Comparison of ENCODE assay signal across 17 mouse cellular contexts in genomic region chr6:52265913-52266665, GRCm38 (mm10). TPM values are rescaled to one million over a fixed set of nuclear protein-coding genes. Genes with fewer than 3 reads are reported as not detected.
A peak's percentile ranks its signal among the peaks of the same experiment; 100 is the strongest.
DNase-seq lines count a peak whose midpoint lies in the region; ATAC-seq and TF ChIP-seq lines count a peak whose summit lies in the region.
"Had no signal": no experiment of that assay in that cellular context is flagged by ENCODE, and none has a peak within 500 bp of the region (broad histone marks: within the 10 kb centered on the region; RNA-seq: fewer than 3 reads in every experiment).

No protein-coding gene starts in this region.

- TF ChIP-seq CTCF in thymus, adult 2 months (IDR thresholded peaks at IDR 0.05; ENCODE audit: borderline replicate concordance, control insufficient read depth, extremely low read depth, insufficient read depth, low read length, poor library complexity): no peak

- no peak for ATAC-seq in intestine, embryonic 14.5 days (replicated peaks; ENCODE audit: low FRiP score, low TSS enrichment, low read depth)
- no peak for ATAC-seq in intestine, embryonic 16.5 days
- no peak for ATAC-seq in limb, embryonic 12.5 days (ENCODE audit: insufficient number of reproducible peaks, insufficient read depth, low FRiP score, low TSS enrichment, low read depth)
- ATAC-seq in erythroblast, adult 5-6 weeks (replicated peaks; ENCODE audit: low FRiP score, poor library complexity, severe bottlenecking): no peak
- ATAC-seq in frontal cortex, adult (ENCODE audit: low TSS enrichment): no peak
- ATAC-seq: intestine, embryonic 15.5 days had no signal

- no peaks in the 10 kb centered on the region for H3K36me3 ChIP-seq in intestine, embryonic 14.5 days (ENCODE audit: control insufficient read depth, insufficient read depth, low read length)
- no peaks in the 10 kb centered on the region for H3K36me3 ChIP-seq in intestine, embryonic 16.5 days (ENCODE audit: control insufficient read depth, insufficient read depth, low read length)
- H3K36me3 ChIP-seq in thymus, adult 2 months (ENCODE audit: control insufficient read depth, insufficient read depth, low read length): no peaks in the 10 kb centered on the region
- no peaks in the 10 kb centered on the region for H3K36me3 ChIP-seq in limb, embryonic 12.5 days
- H3K36me3 ChIP-seq: intestine, embryonic 15.5 days; neural tube, embryonic 12.5 days had no signal

- peak; percentile 80 for DNase-seq in intestine, embryonic 14.5 days (ENCODE audit: low spot score)
- peak; percentile 14 for DNase-seq in thymus, postnatal 4 days
- no peak for DNase-seq in thymus, adult 2 months
- DNase-seq: lung, postnatal 10 days had no signal

- no peak for TF ChIP-seq POLR2A in thymus, adult 2 months (IDR thresholded peaks at IDR 0.05; ENCODE audit: control insufficient read depth, extremely low read depth, insufficient read depth, low read length, poor library complexity)

- no peak overlapping the region for H3K4me3 ChIP-seq in intestine, embryonic 14.5 days (ENCODE audit: low read depth, low read length)
- no peak overlapping the region for H3K4me3 ChIP-seq in intestine, embryonic 16.5 days (ENCODE audit: low read length)
- no peak overlapping the region for H3K4me3 ChIP-seq in thymus, adult 2 months (ENCODE audit: control insufficient read depth, insufficient read depth, low read length)
- peak overlapping the region; percentile 99 for H3K4me3 ChIP-seq in limb, embryonic 12.5 days (replicated peaks)
- H3K4me3 ChIP-seq: erythroblast, embryonic 14.5 days; intestine, embryonic 15.5 days; neural tube, embryonic 12.5 days had no signal

- peaks cover 97% of the 10 kb centered on the region for H3K27me3 ChIP-seq in intestine, embryonic 14.5 days (replicated peaks; ENCODE audit: control insufficient read depth, insufficient read depth, low read length)
- peaks cover 85% of the 10 kb centered on the region for H3K27me3 ChIP-seq in intestine, embryonic 16.5 days (replicated peaks; ENCODE audit: control insufficient read depth, insufficient read depth, low read length)
- peaks cover 48% of the 10 kb centered on the region for H3K27me3 ChIP-seq in thymus, adult 2 months (ENCODE audit: control insufficient read depth, insufficient read depth, low read length)
- peaks cover 74% of the 10 kb centered on the region for H3K27me3 ChIP-seq in limb, embryonic 12.5 days

- WGBS in intestine, embryonic 14.5 days: 3% methylated on average over 19 of the region's 19 CpGs
- 3% methylated on average over 19 of the region's 19 CpGs for WGBS in intestine, embryonic 16.5 days
- 9% methylated on average over 19 of the region's 19 CpGs for WGBS in thymus, adult 2 months
- under 1% methylated on average over 19 of the region's 19 CpGs for WGBS in limb, embryonic 12.5 days

- 0 out of 2 replicates have a peak, but pooled peaks cover 4% of the 10 kb centered on the region for H3K4me1 ChIP-seq in intestine, embryonic 14.5 days (replicated peaks; ENCODE audit: control insufficient read depth, insufficient read depth, low read length)
- no peaks in the 10 kb centered on the region for H3K4me1 ChIP-seq in intestine, embryonic 16.5 days (ENCODE audit: control insufficient read depth, insufficient read depth, low read length)
- 0 out of 2 replicates have a peak, but pooled peaks cover 2% of the 10 kb centered on the region for H3K4me1 ChIP-seq in thymus, adult 2 months (replicated peaks; ENCODE audit: control insufficient read depth, insufficient read depth, low read length)
- peaks cover 34% of the 10 kb centered on the region for H3K4me1 ChIP-seq in limb, embryonic 12.5 days (replicated peaks)
- H3K4me1 ChIP-seq: intestine, embryonic 15.5 days had no signal

- H3K27ac ChIP-seq in intestine, embryonic 14.5 days (ENCODE audit: low read depth): no peak overlapping the region
- H3K27ac ChIP-seq in intestine, embryonic 16.5 days (ENCODE audit: low read length): no peak overlapping the region
- no peak overlapping the region for H3K27ac ChIP-seq in thymus, adult 2 months (ENCODE audit: control insufficient read depth, insufficient read depth, low read length)
- peak overlapping the region; percentile 98 for H3K27ac ChIP-seq in limb, embryonic 12.5 days
- H3K27ac ChIP-seq: intestine, embryonic 15.5 days; liver, embryonic 14.5 days; neural tube, embryonic 12.5 days had no signal

- H3K9ac ChIP-seq in intestine, embryonic 14.5 days (ENCODE audit: low read length): no peak overlapping the region
- no peak overlapping the region for H3K9ac ChIP-seq in intestine, embryonic 16.5 days (ENCODE audit: low read depth, low read length)
- H3K9ac ChIP-seq in limb, embryonic 12.5 days (replicated peaks): peak overlapping the region; percentile 99
- H3K9ac ChIP-seq: intestine, embryonic 15.5 days; liver, embryonic 14.5 days; neural tube, embryonic 12.5 days had no signal

- no peaks in the 10 kb centered on the region for H3K9me3 ChIP-seq in intestine, embryonic 14.5 days (ENCODE audit: control insufficient read depth, low read length)
- no peaks in the 10 kb centered on the region for H3K9me3 ChIP-seq in intestine, embryonic 16.5 days (ENCODE audit: control insufficient read depth, low read length)
- no peaks in the 10 kb centered on the region for H3K9me3 ChIP-seq in limb, embryonic 12.5 days
- H3K9me3 ChIP-seq: intestine, embryonic 15.5 days; neural tube, embryonic 12.5 days had no signal

- no peak overlapping the region for H3K4me2 ChIP-seq in intestine, embryonic 14.5 days (ENCODE audit: low read length)
- H3K4me2 ChIP-seq in intestine, embryonic 16.5 days (ENCODE audit: low read depth, low read length): no peak overlapping the region
- H3K4me2 ChIP-seq in limb, embryonic 12.5 days: peak overlapping the region; percentile 96
- H3K4me2 ChIP-seq: intestine, embryonic 15.5 days; neural tube, embryonic 12.5 days had no signal

RNA-seq across cellular contexts. Expression of gene Hoxa13, which starts 5.4 kb away (rescaled TPM):
- 0.35 and 0.39 TPM in 2 replicates for polyA plus RNA-seq in intestine, embryonic 14.5 days (2014; fragmentation: Nextera tagmentation; extraction: Ambion mirVana)
- polyA plus RNA-seq in intestine, embryonic 16.5 days (2015; fragmentation: Nextera tagmentation; extraction: Ambion mirVana): 0.24 and 0.45 TPM in 2 replicates
- polyA plus RNA-seq in thymus, adult 2 months (2012; rRNA removed): not detected in 2 replicates
- 33.1 and 34.1 TPM in 2 replicates for polyA plus RNA-seq in limb, embryonic 12.5 days (2016; fragmentation: Nextera tagmentation; extraction: Ambion mirVana)
- not detected in 2 replicates for total RNA-seq in erythroblast, adult 5-6 weeks (2015; ENCODE audit: low replicate concordance)
- total RNA-seq in erythroblast, adult 5-6 weeks (2017; ENCODE audit: low replicate concordance): not detected in 2 replicates
- total RNA-seq: adrenal gland, postnatal 4 days; heart, postnatal 25 days; left cerebral cortex, adult 18-20 months; MEL had no signal
- polyA plus RNA-seq: erythroblast, embryonic 14.5 days; stomach, embryonic 16.5 days had no signal

RNA-seq across cellular contexts. Expression of gene Hoxa11, which starts 20.5 kb away (rescaled TPM):
- polyA plus RNA-seq in intestine, embryonic 14.5 days (2014; fragmentation: Nextera tagmentation; extraction: Ambion mirVana): 2.0 and 2.6 TPM in 2 replicates
- 1.4 and 1.9 TPM in 2 replicates for polyA plus RNA-seq in intestine, embryonic 16.5 days (2015; fragmentation: Nextera tagmentation; extraction: Ambion mirVana)
- not detected in 2 replicates for polyA plus RNA-seq in thymus, adult 2 months (2012; rRNA removed)
- polyA plus RNA-seq in limb, embryonic 12.5 days (2016; fragmentation: Nextera tagmentation; extraction: Ambion mirVana): 88.2 and 96.8 TPM in 2 replicates
- total RNA-seq in erythroblast, adult 5-6 weeks (2015; ENCODE audit: low replicate concordance): not detected in 2 replicates
- total RNA-seq in erythroblast, adult 5-6 weeks (2017; ENCODE audit: low replicate concordance): not detected in 2 replicates
- total RNA-seq: heart, postnatal 25 days; left cerebral cortex, adult 18-20 months; MEL had no signal
- polyA plus RNA-seq: erythroblast, embryonic 14.5 days; liver, embryonic 14.5 days; stomach, embryonic 16.5 days had no signal

RNA-seq across cellular contexts. Expression of gene Hoxa10, which starts 25.4 kb away (rescaled TPM):
- polyA plus RNA-seq in intestine, embryonic 14.5 days (2014; fragmentation: Nextera tagmentation; extraction: Ambion mirVana): 15.6 and 20.4 TPM in 2 replicates
- polyA plus RNA-seq in intestine, embryonic 16.5 days (2015; fragmentation: Nextera tagmentation; extraction: Ambion mirVana): 8.6 and 10.0 TPM in 2 replicates
- not detected in 2 replicates for polyA plus RNA-seq in thymus, adult 2 months (2012; rRNA removed)
- polyA plus RNA-seq in limb, embryonic 12.5 days (2016; fragmentation: Nextera tagmentation; extraction: Ambion mirVana): 272 and 294 TPM in 2 replicates
- not detected in 2 replicates for total RNA-seq in erythroblast, adult 5-6 weeks (2015; ENCODE audit: low replicate concordance)
- not detected in 2 replicates for total RNA-seq in erythroblast, adult 5-6 weeks (2017; ENCODE audit: low replicate concordance)
- total RNA-seq: heart, postnatal 25 days; left cerebral cortex, adult 18-20 months; MEL had no signal
- polyA plus RNA-seq: erythroblast, embryonic 14.5 days had no signal

RNA-seq across cellular contexts. Expression of gene Hoxa9, which starts 35.2 kb away (rescaled TPM):
- 4.2 and 7.1 TPM in 2 replicates for polyA plus RNA-seq in intestine, embryonic 14.5 days (2014; fragmentation: Nextera tagmentation; extraction: Ambion mirVana)
- 3.0 and 3.2 TPM in 2 replicates for polyA plus RNA-seq in intestine, embryonic 16.5 days (2015; fragmentation: Nextera tagmentation; extraction: Ambion mirVana)
- 0.26 and 0.56 TPM in 2 replicates for polyA plus RNA-seq in thymus, adult 2 months (2012; rRNA removed)
- polyA plus RNA-seq in limb, embryonic 12.5 days (2016; fragmentation: Nextera tagmentation; extraction: Ambion mirVana): 74.7 and 77.4 TPM in 2 replicates
- 3.3 TPM in 1 of 2 replicates, not detected in the other for total RNA-seq in erythroblast, adult 5-6 weeks (2015; ENCODE audit: low replicate concordance)
- total RNA-seq in erythroblast, adult 5-6 weeks (2017; ENCODE audit: low replicate concordance): 2.5 and 4.0 TPM in 2 replicates
- total RNA-seq: heart, postnatal 25 days; left cerebral cortex, adult 18-20 months; MEL had no signal
- polyA plus RNA-seq: erythroblast, embryonic 14.5 days had no signal

RNA-seq across cellular contexts. Expression of gene Hoxa7, which starts 44.4 kb away (rescaled TPM):
- 9.2 and 10.1 TPM in 2 replicates for polyA plus RNA-seq in intestine, embryonic 14.5 days (2014; fragmentation: Nextera tagmentation; extraction: Ambion mirVana)
- 6.0 and 8.2 TPM in 2 replicates for polyA plus RNA-seq in intestine, embryonic 16.5 days (2015; fragmentation: Nextera tagmentation; extraction: Ambion mirVana)
- 2.5 and 3.4 TPM in 2 replicates for polyA plus RNA-seq in thymus, adult 2 months (2012; rRNA removed)
- 11.7 and 13.8 TPM in 2 replicates for polyA plus RNA-seq in limb, embryonic 12.5 days (2016; fragmentation: Nextera tagmentation; extraction: Ambion mirVana)
- 0.77 and 2.5 TPM in 2 replicates for total RNA-seq in erythroblast, adult 5-6 weeks (2015; ENCODE audit: low replicate concordance)
- 1.3 and 2.1 TPM in 2 replicates for total RNA-seq in erythroblast, adult 5-6 weeks (2017; ENCODE audit: low replicate concordance)
- total RNA-seq: left cerebral cortex, adult 18-20 months; MEL had no signal

Comparison
In these comparisons a context has a peak if more than half of its experiments do, and no peak if none do; other contexts are left out.
1. RNA of gene Hoxa13, which starts 5.4 kb away (polyA plus RNA-seq): 33.1 to 34.1 TPM in limb, embryonic 12.5 days; 0.24 to 0.45 TPM in intestine, embryonic 16.5 days, 0.35 to 0.39 TPM in intestine, embryonic 14.5 days and not detected in thymus, adult 2 months; every median in the first group is over 10 times any median in the second.
2. RNA of gene Hoxa11, which starts 20.5 kb away (polyA plus RNA-seq): 88.2 to 96.8 TPM in limb, embryonic 12.5 days; 2.0 to 2.6 TPM in intestine, embryonic 14.5 days, 1.4 to 1.9 TPM in intestine, embryonic 16.5 days and not detected in thymus, adult 2 months; every median in the first group is over 10 times any median in the second.
3. RNA of gene Hoxa10, which starts 25.4 kb away (polyA plus RNA-seq): 272 to 294 TPM in limb, embryonic 12.5 days; 15.6 to 20.4 TPM in intestine, embryonic 14.5 days, 8.6 to 10.0 TPM in intestine, embryonic 16.5 days and not detected in thymus, adult 2 months; every median in the first group is over 10 times any median in the second.